Mouse (Mus musculus): ENCODE measurements at regions not wholly inside any gene's neighbourhood (a gene's known extent, or its start where the extent isn't known, plus 50 kb on each side); places are given as distances from the start of the nearest gene placed in this dataset.

DNA sequence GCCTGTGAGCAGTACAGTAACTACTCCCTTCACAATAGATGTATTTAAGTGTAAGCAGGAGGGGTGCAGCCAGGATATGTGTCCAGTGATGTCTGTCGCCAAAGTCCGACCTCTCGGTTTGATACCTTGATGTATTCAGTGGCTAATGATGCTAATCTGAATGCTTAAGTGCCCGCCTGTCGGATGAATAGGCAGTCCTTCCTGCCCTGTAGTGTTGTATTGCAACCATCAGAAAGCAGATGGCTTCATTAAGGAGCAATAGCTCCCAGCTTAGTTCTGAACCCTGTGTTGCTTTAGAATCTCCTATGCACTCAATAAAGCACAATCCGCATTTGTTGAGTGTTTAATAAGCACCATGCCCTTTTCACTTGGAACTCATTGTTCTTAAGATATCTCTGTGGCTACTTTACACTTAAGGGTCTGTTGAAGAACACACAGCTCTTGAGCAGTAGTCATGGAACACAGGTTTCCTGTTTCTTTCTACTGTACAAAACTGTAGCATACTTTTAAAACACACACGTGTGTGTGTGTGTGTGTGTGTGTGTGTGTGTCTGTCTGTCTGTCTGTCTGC lies 152.5 kb downstream of the Oma1 start:
- H3K36me3 ChIP-seq (replicated peaks): no peaks in the 10 kb centered on the region
- TF ChIP-seq CTCF (IDR thresholded peaks at IDR 0.05; ENCODE audit: low read depth, low read length) (no peak), GATA1 (IDR thresholded peaks at IDR 0.05; ENCODE audit: borderline replicate concordance, low read length) (no peak), POLR2AphosphoS5 (IDR thresholded peaks at IDR 0.05; ENCODE audit: insufficient replicate concordance, low read depth, low read length) (no peak), GATA2 (IDR thresholded peaks at IDR 0.05; ENCODE audit: borderline replicate concordance, low read depth, low read length) (no peak), TAL1 (conservative IDR thresholded peaks at IDR 0.05; ENCODE audit: low read depth, low read length) (no peak)
- peaks cover 21% of the 10 kb centered on the region for H3K9me3 ChIP-seq (replicated peaks)
- ATAC-seq (ENCODE audit: extremely low read depth, insufficient number of reproducible peaks, low FRiP score, poor library complexity, severe bottlenecking) (no peak), DNase-seq (ENCODE audit: low spot score) (no peak)
- H3K4me1 ChIP-seq (ENCODE audit: insufficient read depth, low read depth, low read length): no peaks in the 10 kb centered on the region
- no peaks in the 10 kb centered on the region for H3K27me3 ChIP-seq (ENCODE audit: insufficient read depth, low read length)
- no peak overlapping the region for H3K4me3 ChIP-seq (ENCODE audit: low read depth, low read length)

- ATAC-seq (ENCODE audit: extremely low read depth, insufficient number of reproducible peaks, low FRiP score, poor library complexity, severe bottlenecking): no peak
- H3K9me3 ChIP-seq (replicated peaks): peaks cover 2% of the 10 kb centered on the region; the same call in 1 of the 2 replicates
- TF ChIP-seq POLR2AphosphoS5 (IDR thresholded peaks at IDR 0.05; ENCODE audit: insufficient replicate concordance, low read depth, low read length): no peak
- TF ChIP-seq GATA2 (IDR thresholded peaks at IDR 0.05; ENCODE audit: borderline replicate concordance, low read depth, low read length): no peak
- no peak for TF ChIP-seq CTCF (IDR thresholded peaks at IDR 0.05; ENCODE audit: low read depth, low read length)
- no peak for TF ChIP-seq GATA1 (IDR thresholded peaks at IDR 0.05; ENCODE audit: borderline replicate concordance, low read length)
Measured at GRCm38 (mm10) chr4:103475596-103475995, 143.6 kb upstream of the Dab1 start.

DNA sequence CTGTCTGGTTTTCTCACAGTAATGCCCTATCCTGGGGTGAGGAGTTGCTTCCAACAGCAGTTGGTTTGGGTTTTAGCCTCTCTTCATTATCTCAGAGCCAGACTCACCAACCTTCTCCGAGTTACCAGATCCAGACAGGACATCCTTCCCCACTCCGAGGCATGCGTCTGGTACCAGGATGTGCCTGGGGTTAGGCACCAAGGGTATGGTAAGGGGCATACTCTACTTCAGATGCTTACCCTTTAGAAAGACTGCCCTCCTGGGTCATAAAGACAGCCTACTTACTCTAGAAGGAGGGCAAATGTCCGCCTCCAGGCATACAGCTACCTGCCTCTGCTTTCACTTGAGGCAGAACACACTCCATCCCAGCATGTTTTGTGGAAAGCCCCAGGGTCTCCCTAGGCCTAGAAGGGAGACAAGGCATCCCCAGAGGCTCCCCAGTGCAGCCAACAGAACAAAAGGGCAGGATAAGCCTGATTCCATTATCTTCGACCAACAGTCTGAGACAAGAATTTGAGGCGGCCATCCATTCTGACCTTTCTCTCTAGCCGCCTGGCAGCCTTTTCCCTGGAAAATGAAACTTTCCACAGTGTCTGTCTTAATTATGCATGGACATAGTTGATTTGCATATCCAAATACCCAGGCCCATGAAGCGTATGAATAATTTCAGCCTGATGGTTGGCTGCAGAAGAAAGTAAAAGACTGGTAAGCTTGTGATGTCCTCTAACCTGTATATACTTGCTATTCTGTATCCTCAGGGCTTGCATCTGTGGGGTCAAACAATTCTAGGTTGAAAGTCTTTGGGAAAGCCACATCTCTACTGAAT lies 132.8 kb upstream of the Dab1 start:
- ATAC-seq (ENCODE audit: extremely low read depth, insufficient number of reproducible peaks, low FRiP score, poor library complexity, severe bottlenecking): no peak
- TF ChIP-seq GATA1 (IDR thresholded peaks at IDR 0.05; ENCODE audit: borderline replicate concordance, low read length) (no peak), TAL1 (conservative IDR thresholded peaks at IDR 0.05; ENCODE audit: low read depth, low read length) (no peak), GATA2 (IDR thresholded peaks at IDR 0.05; ENCODE audit: borderline replicate concordance, low read depth, low read length) (no peak), CTCF (IDR thresholded peaks at IDR 0.05; ENCODE audit: low read depth, low read length) (no peak), POLR2AphosphoS5 (IDR thresholded peaks at IDR 0.05; ENCODE audit: insufficient replicate concordance, low read depth, low read length) (no peak)

More at GRCm38 (mm10) chr4:103475596-103475995, 143.6 kb upstream of the Dab1 start:
- no peak overlapping the region for H3K4me3 ChIP-seq (ENCODE audit: low read depth, low read length)
- no peaks in the 10 kb centered on the region for H3K4me1 ChIP-seq (ENCODE audit: insufficient read depth, low read depth, low read length)
- DNase-seq (ENCODE audit: low spot score): no peak
- no peaks in the 10 kb centered on the region for H3K27me3 ChIP-seq (ENCODE audit: insufficient read depth, low read length)
- no peaks in the 10 kb centered on the region for H3K36me3 ChIP-seq (replicated peaks)

GRCm38 (mm10) chr4:103508435-103508834 lies 110.7 kb upstream of the Dab1 start:
- no peak overlapping the region for H3K4me3 ChIP-seq (ENCODE audit: low read depth, low read length)

More for the DNA sequence above, 132.8 kb upstream of the Dab1 start:
- H3K27me3 ChIP-seq (ENCODE audit: insufficient read depth, low read length): no peaks in the 10 kb centered on the region
- H3K4me3 ChIP-seq (ENCODE audit: low read depth, low read length): no peak overlapping the region
- H3K36me3 ChIP-seq (replicated peaks): no peaks in the 10 kb centered on the region
- no peak for DNase-seq (ENCODE audit: low spot score)
- no peaks in the 10 kb centered on the region for H3K4me1 ChIP-seq (ENCODE audit: insufficient read depth, low read depth, low read length)
- peaks cover 35% of the 10 kb centered on the region for H3K9me3 ChIP-seq (replicated peaks)

GRCm38 (mm10) chr4:103512901-103513300 lies 106.3 kb upstream of the Dab1 start:
- no peak for DNase-seq (ENCODE audit: low spot score)
- TF ChIP-seq CTCF (IDR thresholded peaks at IDR 0.05; ENCODE audit: low read depth, low read length) (no peak), POLR2AphosphoS5 (IDR thresholded peaks at IDR 0.05; ENCODE audit: insufficient replicate concordance, low read depth, low read length) (no peak), GATA1 (IDR thresholded peaks at IDR 0.05; ENCODE audit: borderline replicate concordance, low read length) (no peak), GATA2 (IDR thresholded peaks at IDR 0.05; ENCODE audit: borderline replicate concordance, low read depth, low read length) (no peak), TAL1 (conservative IDR thresholded peaks at IDR 0.05; ENCODE audit: low read depth, low read length) (no peak)
- H3K27me3 ChIP-seq (ENCODE audit: insufficient read depth, low read length): no peaks in the 10 kb centered on the region
- H3K4me3 ChIP-seq (ENCODE audit: low read depth, low read length): no peak overlapping the region
- no peaks in the 10 kb centered on the region for H3K36me3 ChIP-seq (replicated peaks)
- H3K4me1 ChIP-seq (ENCODE audit: insufficient read depth, low read depth, low read length): no peaks in the 10 kb centered on the region
- peaks cover 17% of the 10 kb centered on the region for H3K9me3 ChIP-seq (replicated peaks)
- no peak for ATAC-seq (ENCODE audit: extremely low read depth, insufficient number of reproducible peaks, low FRiP score, poor library complexity, severe bottlenecking)

More at GRCm38 (mm10) chr4:103508435-103508834, 110.7 kb upstream of the Dab1 start:
- Histone ChIP-seq H3K4me1 (ENCODE audit: insufficient read depth, low read depth, low read length) (no peaks in the 10 kb centered on the region), H3K9me3 (replicated peaks) (peaks cover 24% of the 10 kb centered on the region), H3K27me3 (ENCODE audit: insufficient read depth, low read length) (no peaks in the 10 kb centered on the region), H3K36me3 (replicated peaks) (no peaks in the 10 kb centered on the region)
- DNase-seq (ENCODE audit: low spot score): no peak
- ATAC-seq (ENCODE audit: extremely low read depth, insufficient number of reproducible peaks, low FRiP score, poor library complexity, severe bottlenecking): no peak
- no peak for TF ChIP-seq POLR2AphosphoS5 (IDR thresholded peaks at IDR 0.05; ENCODE audit: insufficient replicate concordance, low read depth, low read length)
- TF ChIP-seq TAL1 (conservative IDR thresholded peaks at IDR 0.05; ENCODE audit: low read depth, low read length): no peak
- TF ChIP-seq CTCF (IDR thresholded peaks at IDR 0.05; ENCODE audit: low read depth, low read length): no peak
- TF ChIP-seq GATA2 (IDR thresholded peaks at IDR 0.05; ENCODE audit: borderline replicate concordance, low read depth, low read length): no peak
- no peak for TF ChIP-seq GATA1 (IDR thresholded peaks at IDR 0.05; ENCODE audit: borderline replicate concordance, low read length)

DNA sequence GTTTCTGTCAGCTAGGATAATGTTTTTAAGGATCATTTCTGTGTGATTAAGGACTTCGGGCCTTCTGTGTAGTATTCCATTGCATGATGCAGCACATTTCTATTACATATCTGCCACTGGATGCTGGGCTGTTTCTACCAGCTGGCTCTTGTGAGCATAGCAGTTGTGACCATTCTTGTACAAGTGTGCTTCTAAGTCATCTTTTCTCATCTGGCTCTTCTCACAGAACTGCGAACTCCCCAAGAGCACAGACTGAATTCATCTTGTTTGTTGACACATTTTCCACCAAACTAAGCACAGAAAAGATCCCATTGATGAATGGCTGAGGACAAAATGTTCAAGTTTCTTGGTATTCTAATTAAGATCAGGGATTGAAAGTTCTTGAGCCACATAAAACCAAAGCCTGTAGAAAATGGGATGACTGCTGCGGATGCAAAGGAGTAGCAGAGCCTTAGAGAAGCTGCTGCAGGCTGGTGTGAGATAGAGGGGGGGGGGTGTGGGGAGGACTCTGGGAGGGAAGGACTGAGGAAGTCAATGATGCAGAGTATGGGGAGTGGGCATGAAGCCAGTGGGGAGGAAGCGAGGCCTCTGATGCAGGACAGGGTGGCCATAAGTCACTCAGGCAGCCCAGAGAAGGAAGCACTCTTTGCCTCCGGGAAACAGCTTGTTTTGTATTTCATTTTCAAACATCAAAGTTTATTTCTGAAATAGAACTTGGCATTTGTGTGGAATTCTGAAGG lies 97.1 kb upstream of the Dab1 start:
- ATAC-seq (ENCODE audit: extremely low read depth, insufficient number of reproducible peaks, low FRiP score, poor library complexity, severe bottlenecking) (no peak), DNase-seq (ENCODE audit: low spot score) (no peak)
- no peaks in the 10 kb centered on the region for H3K4me1 ChIP-seq (ENCODE audit: insufficient read depth, low read depth, low read length)
- H3K9me3 ChIP-seq (replicated peaks): peaks cover 16% of the 10 kb centered on the region
- H3K4me3 ChIP-seq (ENCODE audit: low read depth, low read length): no peak overlapping the region
- no peaks in the 10 kb centered on the region for H3K36me3 ChIP-seq (replicated peaks)
- H3K27me3 ChIP-seq (ENCODE audit: insufficient read depth, low read length): no peaks in the 10 kb centered on the region
- TF ChIP-seq TAL1 (conservative IDR thresholded peaks at IDR 0.05; ENCODE audit: low read depth, low read length) (no peak), POLR2AphosphoS5 (IDR thresholded peaks at IDR 0.05; ENCODE audit: insufficient replicate concordance, low read depth, low read length) (no peak), CTCF (IDR thresholded peaks at IDR 0.05; ENCODE audit: low read depth, low read length) (no peak), GATA1 (IDR thresholded peaks at IDR 0.05; ENCODE audit: borderline replicate concordance, low read length) (no peak), GATA2 (IDR thresholded peaks at IDR 0.05; ENCODE audit: borderline replicate concordance, low read depth, low read length) (no peak)
